Mouse (Mus musculus) neural tube, postnatal 0 days (tissue): ENCODE results near the gene Sugp2. TPM values are rescaled to one million over a fixed set of nuclear protein-coding genes. Genes with fewer than 3 reads are reported as not detected.

Experiments used
- polyA plus RNA-seq: library from polyadenylated mRNA; unstranded; fragments of >200 nt; fragmentation: Nextera tagmentation; extraction: Ambion mirVana; gene quantifications from 2 replicates; pipeline ENCODE4 v1.2.1, GENCODE M21; 2015

Sugp2 gene
- 58.4 and 66.4 TPM in 2 replicates for polyA plus RNA-seq

DNA sequence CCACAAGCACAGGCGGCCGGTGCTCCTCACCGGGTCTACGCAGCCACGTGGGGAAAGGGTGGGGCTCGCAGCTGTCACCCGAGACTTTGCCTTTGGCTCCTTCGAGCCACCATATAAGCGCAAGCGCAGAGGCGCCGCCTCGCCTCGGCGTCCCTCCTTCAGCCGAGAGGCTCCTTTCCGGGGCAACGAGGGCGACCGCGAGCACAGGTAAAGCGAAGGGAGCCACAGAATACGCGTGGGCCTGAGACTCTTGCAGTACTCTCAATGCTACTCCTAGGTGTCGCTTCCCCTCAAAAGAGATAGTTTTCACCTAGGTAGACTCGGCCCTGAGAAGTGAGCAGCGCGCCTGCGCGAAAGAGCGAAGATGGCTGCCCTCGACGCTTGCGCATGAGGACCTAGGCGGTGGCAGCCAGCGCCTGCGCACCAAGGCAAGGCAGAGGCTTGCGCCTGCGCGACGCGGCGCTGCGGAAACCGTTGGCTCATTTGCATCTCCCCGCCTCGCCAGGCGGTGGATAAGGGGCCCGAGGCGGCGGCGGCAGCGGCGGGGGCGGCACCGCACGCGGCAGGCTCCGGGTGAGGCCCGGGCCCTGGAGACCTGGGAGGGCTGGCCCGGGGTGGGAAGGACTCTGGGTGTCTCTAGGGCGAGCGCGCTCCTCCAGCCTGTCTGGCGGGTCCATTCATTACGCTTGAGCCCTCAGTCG is at the start of gene Sugp2, which contains the start of gene Armc6:
Gene Sugp2 (plus strand): TSS at position 147 of the 701 bp plus-strand sequence.
Gene Armc6 (minus strand): TSS at position 387 of the 701 bp plus-strand sequence.

GRCm38 (mm10) chr8:70212112-70213055 is 21.6 kb upstream of the Sugp2 start, which contains the start of gene Slc25a42:
Gene Slc25a42, minus strand, starts transcription at chr8:70212305.

GRCm38 (mm10) chr8:70282603-70283135 is 48.6 kb downstream of the Sugp2 start, which contains the start of gene Homer3:
Gene Homer3, plus strand, starts transcription at chr8:70282827.

GRCm38 (mm10) chr8:70302358-70302890 is 68.4 kb downstream of the Sugp2 start, which contains the start of the genes Ddx49 and Cope:
Gene Ddx49, minus strand, starts transcription at chr8:70302489.
Gene Cope, plus strand, starts transcription at chr8:70302518.

GRCm38 (mm10) chr8:70315624-70316510 is 81.8 kb downstream of the Sugp2 start, which contains the start of gene Cers1:
Gene Cers1, plus strand, starts transcription at chr8:70315775.

DNA sequence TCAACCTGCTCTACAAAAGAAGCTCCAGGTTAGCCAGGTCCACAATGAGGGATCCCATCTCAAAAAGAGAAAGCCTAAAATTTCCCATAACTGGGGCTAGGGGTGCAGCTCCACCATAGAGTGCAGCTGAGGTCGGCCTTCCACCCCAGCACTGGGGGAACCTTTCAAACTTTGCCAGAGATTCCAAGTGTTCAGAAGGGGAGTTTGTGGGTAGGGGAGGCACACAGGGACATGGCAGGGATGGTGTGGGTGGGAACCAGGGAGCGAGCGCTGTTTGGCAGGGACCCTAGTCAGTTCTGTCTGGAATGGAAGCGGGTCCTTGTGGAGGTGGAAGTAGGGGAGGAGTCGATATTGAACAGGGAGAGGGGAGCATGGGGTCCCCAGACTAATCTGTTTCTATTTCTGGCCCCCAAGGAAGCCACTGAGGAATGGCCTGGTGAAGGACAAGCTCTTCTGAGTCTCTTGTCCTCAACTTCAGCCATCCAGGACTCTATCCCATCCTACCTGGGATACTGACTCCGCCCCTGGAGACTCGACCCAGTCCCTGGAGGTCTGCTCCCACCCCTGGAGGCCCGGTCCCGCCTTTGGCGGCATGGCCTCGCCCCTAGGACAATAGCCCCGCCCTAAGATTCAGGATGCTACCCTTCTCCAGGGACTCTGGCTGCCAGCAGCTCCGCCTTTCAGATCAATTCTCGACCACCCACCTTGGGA is 95.3 kb downstream of the Sugp2 start, which contains the start of gene Gdf1:
Gene Gdf1 (plus strand): TSS at position 694 of the 711 bp plus-strand sequence.

Other genes with a start within 250 kb of the Sugp2 start
- 21.7 and 22.7 TPM in 2 replicates for gene Gatad2a, start 237.8 kb upstream of the Sugp2 start, polyA plus RNA-seq
- gene Mau2, start 191.5 kb upstream of the Sugp2 start, polyA plus RNA-seq = 46.3 and 53.0 TPM in 2 replicates
- gene Sugp1, start 191.4 kb upstream of the Sugp2 start, polyA plus RNA-seq = 44.5 and 49.6 TPM in 2 replicates
- 0.95 and 1.3 TPM in 2 replicates for gene Tm6sf2, start 161.3 kb upstream of the Sugp2 start, polyA plus RNA-seq
- 5.0 and 5.7 TPM in 2 replicates for gene Hapln4, start 150.8 kb upstream of the Sugp2 start, polyA plus RNA-seq
- gene Ncan, start 113.4 kb upstream of the Sugp2 start, polyA plus RNA-seq = 175 and 230 TPM in 2 replicates
- 47.6 and 50.5 TPM in 2 replicates for gene Nr2c2ap, start 102.9 kb upstream of the Sugp2 start, polyA plus RNA-seq
- 9.5 and 10.8 TPM in 2 replicates for gene Rfxank, start 95.1 kb upstream of the Sugp2 start, polyA plus RNA-seq
- 57.1 and 64.0 TPM in 2 replicates for gene Borcs8, start 94.7 kb upstream of the Sugp2 start, polyA plus RNA-seq
- gene Mef2b, start 94.5 kb upstream of the Sugp2 start, polyA plus RNA-seq = 1.8 and 2.2 TPM in 2 replicates
- gene Tmem161a, start 61.9 kb upstream of the Sugp2 start, polyA plus RNA-seq = 43.9 and 44.9 TPM in 2 replicates
- gene Slc25a42, start 21.9 kb upstream of the Sugp2 start, polyA plus RNA-seq = 9.7 and 11.9 TPM in 2 replicates
- gene Armc6, start 240 bp downstream of the Sugp2 start, polyA plus RNA-seq = 103 and 111 TPM in 2 replicates
- 19.1 and 21.1 TPM in 2 replicates for gene Homer3, start 48.6 kb downstream of the Sugp2 start, polyA plus RNA-seq
- gene Ddx49, start 68.3 kb downstream of the Sugp2 start, polyA plus RNA-seq = 37.9 and 42.1 TPM in 2 replicates
- 301 and 337 TPM in 2 replicates for gene Cope, start 68.3 kb downstream of the Sugp2 start, polyA plus RNA-seq
- gene Cers1, start 81.5 kb downstream of the Sugp2 start, polyA plus RNA-seq = 64.3 and 66.1 TPM in 2 replicates
- 6.2 and 9.8 TPM in 2 replicates for gene Gdf1, start 95.6 kb downstream of the Sugp2 start, polyA plus RNA-seq
- gene Upf1, start 119.1 kb downstream of the Sugp2 start, polyA plus RNA-seq = 11.1 and 12.8 TPM in 2 replicates
- gene Comp, start 139.3 kb downstream of the Sugp2 start, polyA plus RNA-seq = 1.1 and 1.3 TPM in 2 replicates
- gene Crtc1, start 205.4 kb downstream of the Sugp2 start, polyA plus RNA-seq = 37.6 and 49.6 TPM in 2 replicates
- gene Klhl26, start 242.7 kb downstream of the Sugp2 start, polyA plus RNA-seq = 31.4 and 33.0 TPM in 2 replicates